Mouse (Mus musculus) stomach, postnatal 0 days (tissue): ENCODE measurements at regions not wholly inside any gene's neighbourhood (a gene's known extent, or its start where the extent isn't known, plus 50 kb on each side); places are given as distances from the start of the nearest gene placed in this dataset.

Source experiments
- ATAC-seq: fragments of 200-750 bp; cut with Nextera tagmentation; 2 replicates; pipeline ENCODE4 v1.8.0; 2017; ENCODE audit not compliant: low FRiP score, low TSS enrichment
- DNase-seq: peaks from one replicate; pipeline ENCODE4 v3.0.0-alpha.2; 2016; ENCODE audit warnings: low spot score
- H3K27ac ChIP-seq: fragments of 300-500 bp; sonication (generic); replicated peaks from 2 replicates; pipeline ENCODE4 v1.5.1; 2014; ENCODE audit warnings: mild to moderate bottlenecking, control low read depth
- H3K27me3 ChIP-seq: fragments of 300-500 bp; sonication (generic); 2 replicates; pipeline ENCODE4 v1.6.1; 2014; ENCODE audit warnings: low read length; ENCODE audit not compliant: control insufficient read depth, insufficient read depth
- H3K36me3 ChIP-seq: fragments of 300-500 bp; sonication (generic); 2 replicates; pipeline ENCODE4 v1.6.1; 2014; ENCODE audit warnings: low read length, mixed read lengths; ENCODE audit not compliant: control insufficient read depth, insufficient read depth
- H3K4me1 ChIP-seq: fragments of 300-500 bp; sonication (generic); replicated peaks from 2 replicates; pipeline ENCODE4 v1.6.1; 2014; ENCODE audit warnings: antibody characterized with exemption; ENCODE audit not compliant: control insufficient read depth, insufficient read depth
- H3K4me2 ChIP-seq: fragments of 300-500 bp; sonication (generic); replicated peaks from 2 replicates; pipeline ENCODE4 v1.6.1; 2014; ENCODE audit warnings: low read depth, mild to moderate bottlenecking, control low read depth, moderate library complexity
- H3K4me3 ChIP-seq: fragments of 300-500 bp; sonication (generic); 2 replicates; pipeline ENCODE4 v1.5.1; 2014; ENCODE audit warnings: low read depth, low read length, control low read depth
- H3K9ac ChIP-seq: fragments of 300-500 bp; sonication (generic); 2 replicates; pipeline ENCODE4 v1.6.1; 2014; ENCODE audit warnings: mild to moderate bottlenecking, low read length, control low read depth, mixed read lengths
- H3K9me3 ChIP-seq: fragments of 300-500 bp; sonication (generic); 2 replicates; pipeline ENCODE4 v1.6.1; 2016; ENCODE audit warnings: low read length; ENCODE audit not compliant: control insufficient read depth
- CTCF ChIP-seq: IDR thresholded peaks from 2 replicates; pipeline ENCODE4 v1.5.1; 2016; ENCODE audit warnings: antibody characterized with exemption, low read depth, mild to moderate bottlenecking, moderate library complexity
- EP300 ChIP-seq: optimal IDR thresholded peaks from 2 replicates; pipeline ENCODE3; 2016; ENCODE audit warnings: antibody characterized with exemption
- WGBS: fragments of 180-500 bp; shearing (Covaris S2); extraction: QIAGEN DNeasy Blood & Tissue Kit; methylation state at CpG from one replicate; pipeline ENCODE4 v1.1.7; 2014; 5-methylcytosine and 5-hydroxymethylcytosine counted together

DNA sequence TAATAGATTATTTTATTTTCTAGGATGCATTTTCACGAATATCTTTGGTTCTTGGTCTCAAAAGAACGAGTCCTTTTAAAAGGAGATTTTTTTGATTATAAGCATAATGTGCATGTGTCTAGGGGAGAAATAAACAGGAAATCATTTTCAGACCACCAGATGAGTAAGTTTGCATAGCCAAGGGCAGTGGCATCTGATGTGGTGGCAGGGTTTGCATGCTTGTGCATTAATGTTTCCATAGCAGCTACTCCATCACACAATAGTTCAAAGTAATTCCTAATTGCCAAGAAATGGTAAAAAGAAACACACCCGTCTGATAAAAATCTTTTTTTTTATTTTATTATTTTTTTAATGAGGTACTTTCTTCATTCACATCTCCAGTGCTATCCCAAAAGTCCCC, 182.3 kb downstream of the Gnai1 start:
- H3K4me1 ChIP-seq, result no peaks in the 10 kb centered on the region
- TF ChIP-seq CTCF, result no peak
- TF ChIP-seq EP300, result no peak
- no peaks in the 10 kb centered on the region for H3K36me3 ChIP-seq
- no peak overlapping the region for H3K4me2 ChIP-seq
- no peak overlapping the region for H3K27ac ChIP-seq
- no peak for DNase-seq
- WGBS, result 81% methylated on average over 3 of the region's 3 CpGs
- H3K9me3 ChIP-seq, result no peaks in the 10 kb centered on the region
- H3K27me3 ChIP-seq, result no peaks in the 10 kb centered on the region
- no peak for ATAC-seq
- no peak overlapping the region for H3K9ac ChIP-seq
- H3K4me3 ChIP-seq, result no peak overlapping the region

DNA sequence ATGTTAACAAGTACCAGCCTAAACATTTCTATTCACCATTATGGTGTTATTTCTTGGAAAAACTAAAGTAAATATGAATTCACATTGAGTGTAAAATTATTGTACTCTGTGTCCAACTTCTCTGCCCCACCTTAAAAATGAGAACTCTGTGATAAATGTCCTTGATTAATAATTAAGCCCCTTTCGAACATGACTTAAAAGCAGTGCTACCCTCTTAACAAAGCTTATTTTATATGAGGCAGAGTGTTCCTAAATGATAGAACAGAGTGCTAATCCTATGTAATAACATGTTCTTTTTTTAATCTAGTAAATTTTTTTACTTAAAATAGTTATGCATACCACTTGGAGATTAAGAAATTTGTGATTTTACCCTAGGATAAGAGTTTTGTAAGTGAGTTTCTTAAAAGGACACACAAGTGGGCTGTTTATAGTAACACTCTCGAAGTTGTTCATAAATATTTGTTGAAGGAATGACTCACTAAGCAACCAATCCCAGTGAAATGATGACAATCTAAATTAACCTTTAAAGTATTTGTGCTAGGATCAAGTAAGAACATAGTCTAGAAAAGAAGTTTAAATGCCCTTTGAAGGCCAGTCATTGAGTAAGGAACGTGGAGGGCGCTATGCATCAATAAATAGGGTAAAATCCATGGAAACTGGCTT, 148.6 kb downstream of the Gnai1 start:
- Histone ChIP-seq H3K27me3 (no peaks in the 10 kb centered on the region), H3K9me3 (no peaks in the 10 kb centered on the region), H3K4me1 (no peaks in the 10 kb centered on the region), H3K4me2 (no peak overlapping the region), H3K36me3 (no peaks in the 10 kb centered on the region), H3K9ac (no peak overlapping the region), H3K4me3 (no peak overlapping the region), H3K27ac (no peak overlapping the region)
- peak; percentile 64; the same call in 1 of the 2 replicates for ATAC-seq
- 37% methylated on average over 4 of the region's 4 CpGs for WGBS
- TF ChIP-seq EP300, result no peak
- TF ChIP-seq CTCF, result no peak
- DNase-seq, result no peak
